Mouse (Mus musculus) bone marrow macrophage, adult 2 months (primary cell): ENCODE measurements around the gene Mcm10.

Source experiments
- CTCF ChIP-seq: IDR thresholded peaks from 2 replicates; pipeline ENCODE4 v1.5.1; 2012; ENCODE audit warnings: low read depth, mild to moderate bottlenecking, low read length, moderate library complexity
- POLR2A ChIP-seq: IDR thresholded peaks from 2 replicates; pipeline ENCODE4 v1.6.1; 2012; ENCODE audit warnings: mild to moderate bottlenecking, low read depth, low read length, borderline replicate concordance

DNA sequence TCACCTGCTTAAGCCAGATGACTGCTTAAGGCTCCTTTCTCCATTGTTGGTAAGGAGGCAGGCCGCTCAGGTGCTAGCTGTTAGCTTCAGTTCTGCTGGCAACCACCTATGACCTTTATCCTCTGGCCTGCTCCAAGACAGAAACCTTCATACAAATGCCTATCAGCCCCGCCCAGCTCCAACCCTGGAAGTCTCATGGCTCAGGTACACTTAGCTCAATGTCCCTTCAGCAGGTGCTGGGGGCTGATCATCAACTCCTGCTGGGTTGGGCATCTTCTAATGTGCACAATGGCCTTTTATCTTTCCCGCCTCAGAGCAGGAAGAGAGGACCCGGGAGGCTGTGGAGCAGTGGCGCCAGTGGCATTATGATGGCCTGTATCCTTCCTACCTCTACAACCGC, 27.6 kb downstream of the Mcm10 start:
- TF ChIP-seq POLR2A: no peak
- no peak for TF ChIP-seq CTCF
